In genomic region chr9:108203015-108203414, GRCm38 (mm10) we compare ENCODE assay signal across 9 mouse cellular contexts. TPM values are rescaled to one million over a fixed set of nuclear protein-coding genes. Genes with fewer than 3 reads are reported as not detected.
DNase-seq lines count a peak whose midpoint lies in the region; ATAC-seq and TF ChIP-seq lines count a peak whose summit lies in the region.
"Had no signal": no experiment of that assay in that cellular context is flagged by ENCODE, and none has a peak within 500 bp of the region (broad histone marks: within the 10 kb centered on the region; RNA-seq: fewer than 3 reads in every experiment).

No protein-coding gene starts in this region.

- no peak for TF ChIP-seq POLR2A in spleen, adult 2 months (IDR thresholded peaks at IDR 0.05; ENCODE audit: low read depth, low read length)

- WGBS in forebrain, embryonic 11.5 days: 46% methylated on average over 13 of the region's 13 CpGs
- WGBS in forebrain, embryonic 13.5 days: 43% methylated on average over 13 of the region's 13 CpGs
- 10% methylated on average over 13 of the region's 13 CpGs for WGBS in large intestine, adult 2 months
- WGBS in spleen, adult 2 months: 9% methylated on average over 13 of the region's 13 CpGs

- no peak for TF ChIP-seq CTCF in spleen, adult 2 months (IDR thresholded peaks at IDR 0.05; ENCODE audit: extremely low read depth, insufficient read depth, insufficient read length, insufficient replicate concordance)

- no peak overlapping the region for H3K27ac ChIP-seq in forebrain, embryonic 11.5 days (ENCODE audit: low read depth, low read length)
- no peak overlapping the region for H3K27ac ChIP-seq in forebrain, embryonic 13.5 days
- no peak overlapping the region for H3K27ac ChIP-seq in ES-E14 (ENCODE audit: insufficient read depth, low read depth, low read length, poor library complexity, severe bottlenecking)
- 0 out of 2 replicates have a peak overlapping the region, but pooled peaks have one; percentile 26 for H3K27ac ChIP-seq in spleen, adult 2 months (ENCODE audit: insufficient read depth, low read length)
- H3K27ac ChIP-seq: neural tube, embryonic 13.5 days had no signal

- peak; percentile 75 for DNase-seq in forebrain, embryonic 11.5 days (ENCODE audit: low spot score)
- DNase-seq in ES-E14 (ENCODE audit: low read depth, low spot score): peak; percentile 63
- DNase-seq in cerebellum, adult 8-10 months: peak; percentile 74
- peak; percentile 69 for DNase-seq in gastrocnemius, postnatal 10 days
- DNase-seq in large intestine, adult 2 months (ENCODE audit: low read depth, low spot score): peak; percentile 60
- peak; percentile 83 for DNase-seq in lung, postnatal 14 days
- peak; percentile 77 for DNase-seq in spleen, adult 2 months (ENCODE audit: low read depth in 1 of 2, low spot score in 2 of 2)

- H3K9ac ChIP-seq in forebrain, embryonic 11.5 days (ENCODE audit: low read length): no peak overlapping the region
- H3K9ac ChIP-seq in forebrain, embryonic 13.5 days: no peak overlapping the region
- no peak overlapping the region for H3K9ac ChIP-seq in ES-E14 (ENCODE audit: insufficient read depth, low read depth, low read length, poor library complexity, severe bottlenecking)
- H3K9ac ChIP-seq: neural tube, embryonic 13.5 days had no signal

- no peak overlapping the region for H3K4me3 ChIP-seq in forebrain, embryonic 11.5 days (ENCODE audit: low read depth, low read length)
- no peak overlapping the region for H3K4me3 ChIP-seq in forebrain, embryonic 13.5 days
- no peak overlapping the region for H3K4me3 ChIP-seq in ES-E14 (ENCODE audit: insufficient read depth in 1 of 2, low read depth in 1 of 2, low read length in 2 of 2, poor library complexity in 1 of 2, severe bottlenecking in 1 of 2)
- peak overlapping the region; percentile 44 for H3K4me3 ChIP-seq in spleen, adult 2 months (ENCODE audit: extremely low read depth, insufficient read depth, insufficient read length)
- H3K4me3 ChIP-seq: neural tube, embryonic 13.5 days had no signal

- no peak for ATAC-seq in forebrain, embryonic 11.5 days (replicated peaks; ENCODE audit: low FRiP score)
- ATAC-seq in forebrain, embryonic 13.5 days: no peak

- peaks cover 3% of the 10 kb centered on the region; the same call in 1 of the 2 replicates for H3K36me3 ChIP-seq in forebrain, embryonic 11.5 days (ENCODE audit: control insufficient read depth, insufficient read depth, low read length)
- peaks cover 24% of the 10 kb centered on the region for H3K36me3 ChIP-seq in forebrain, embryonic 13.5 days (ENCODE audit: poor library complexity, severe bottlenecking)
- H3K36me3 ChIP-seq in ES-E14 (ENCODE audit: control insufficient read depth, insufficient read depth, low read length, poor library complexity, severe bottlenecking): peaks cover 14% of the 10 kb centered on the region
- H3K36me3 ChIP-seq in spleen, adult 2 months (ENCODE audit: control insufficient read depth, insufficient read depth, low read length): peaks cover 2% of the 10 kb centered on the region

- no peak overlapping the region for H3K4me2 ChIP-seq in forebrain, embryonic 11.5 days (ENCODE audit: low read depth, low read length, severe bottlenecking)
- no peak overlapping the region for H3K4me2 ChIP-seq in forebrain, embryonic 13.5 days
- H3K4me2 ChIP-seq: neural tube, embryonic 13.5 days had no signal

- no peaks in the 10 kb centered on the region for H3K27me3 ChIP-seq in forebrain, embryonic 11.5 days (ENCODE audit: control insufficient read depth, insufficient read depth, low read length)
- no peaks in the 10 kb centered on the region for H3K27me3 ChIP-seq in forebrain, embryonic 13.5 days
- H3K27me3 ChIP-seq in spleen, adult 2 months (ENCODE audit: control insufficient read depth, insufficient read depth, low read length): no peaks in the 10 kb centered on the region
- H3K27me3 ChIP-seq: neural tube, embryonic 13.5 days had no signal

- in situ Hi-C loops in ES-E14 (cut with MboI; ENCODE audit: low sequenced_read_pairs in 2 of 2, unreplicated experiment in 2 of 2): no loop called here

- no peaks in the 10 kb centered on the region for H3K9me3 ChIP-seq in forebrain, embryonic 11.5 days (ENCODE audit: control insufficient read depth, low read length)
- H3K9me3 ChIP-seq in forebrain, embryonic 13.5 days (replicated peaks): no peaks in the 10 kb centered on the region
- H3K9me3 ChIP-seq in ES-E14 (ENCODE audit: control insufficient read depth, insufficient read depth, low read depth, low read length): no peaks in the 10 kb centered on the region
- H3K9me3 ChIP-seq: neural tube, embryonic 13.5 days had no signal

- peaks cover 10% of the 10 kb centered on the region for H3K4me1 ChIP-seq in forebrain, embryonic 11.5 days (replicated peaks; ENCODE audit: control insufficient read depth, insufficient read depth, low read length)
- H3K4me1 ChIP-seq in forebrain, embryonic 13.5 days: peaks cover 23% of the 10 kb centered on the region
- H3K4me1 ChIP-seq in ES-E14 (ENCODE audit: control insufficient read depth in 2 of 2, insufficient read depth in 2 of 2, low read length in 2 of 2, poor library complexity in 1 of 2): peaks cover 0 to 13% of the 10 kb centered on the region in 2 experiments; a peak in 1 of 4 replicates
- peaks cover 9% of the 10 kb centered on the region; the same call in 1 of the 2 replicates for H3K4me1 ChIP-seq in spleen, adult 2 months (ENCODE audit: control insufficient read depth, insufficient read depth, insufficient read length)

TF ChIP-seq in ES-E14, 5 proteins besides CTCF, POLR2A, EP300 and RAD21:
- TF ChIP-seq MAFK (IDR thresholded peaks at IDR 0.05; ENCODE audit: insufficient read depth, low read depth, low read length) (no peak), ZNF384 (IDR thresholded peaks at IDR 0.05; ENCODE audit: low read depth, low read length) (no peak), CHD2 (IDR thresholded peaks at IDR 0.05; ENCODE audit: low read depth, low read length) (no peak), ZC3H11A (IDR thresholded peaks at IDR 0.05; ENCODE audit: borderline replicate concordance, low read depth, low read length) (no peak), HCFC1 (IDR thresholded peaks at IDR 0.05; ENCODE audit: borderline replicate concordance, insufficient read depth, low read length) (no peak)
TF ChIP-seq in ES-E14: peak in this region for 0.

RNA-seq across cellular contexts. Expression of gene Bsn, which starts 12.8 kb away (rescaled TPM):
- 2.5 and 3.0 TPM in 2 replicates for polyA plus RNA-seq in forebrain, embryonic 11.5 days (2014; fragmentation: Nextera tagmentation; extraction: Ambion mirVana)
- 4.7 TPM in 2 replicates for polyA plus RNA-seq in forebrain, embryonic 13.5 days (2015; fragmentation: Nextera tagmentation; extraction: Ambion mirVana)
- 0.45 and 0.58 TPM in 2 replicates for total RNA-seq in ES-E14 (2012; rRNA removed)
- total RNA-seq in gastrocnemius, postnatal 10 days (2021): under 1 TPM; 0.47 to 0.54 TPM
- 2.0 and 2.2 TPM in 2 replicates for polyA plus RNA-seq in large intestine, adult 2 months (2012; rRNA removed)
- polyA plus RNA-seq in spleen, adult 2 months (2012; rRNA removed): 0.57 and 0.67 TPM in 2 replicates
